12 mouse cellular contexts compared by ENCODE assay signal in the genomic region with DNA sequence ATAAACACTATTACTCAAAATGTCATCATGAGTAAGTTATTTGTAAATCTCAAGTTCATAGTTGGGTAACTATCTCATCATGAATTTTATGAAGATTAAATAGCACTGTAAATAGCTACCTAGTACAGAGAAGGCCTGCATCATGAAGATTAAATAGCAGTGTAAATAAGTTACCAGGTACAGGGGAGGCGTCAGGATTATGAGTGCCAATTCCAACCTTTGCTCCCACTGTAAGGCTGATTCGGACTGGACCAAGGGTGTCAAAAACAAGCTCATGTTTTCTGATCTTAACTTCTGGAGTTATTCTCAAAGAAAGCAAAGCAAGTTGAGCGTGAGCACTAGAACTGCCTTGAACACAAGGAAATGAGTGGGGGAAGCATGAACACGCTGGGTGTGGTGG.
"Had no signal": no experiment of that assay in that cellular context is flagged by ENCODE, and none has a peak within 500 bp of the region (broad histone marks: within the 10 kb centered on the region; RNA-seq: fewer than 3 reads in every experiment).

No protein-coding gene starts in this region.

- H3K4me1 ChIP-seq: limb, embryonic 13.5 days; lung, embryonic 15.5 days; megakaryocyte, embryonic 14.5 days; midbrain, embryonic 15.5 days; neural tube, embryonic 12.5 days had no signal

- H3K4me2 ChIP-seq: limb, embryonic 13.5 days; liver, embryonic 11.5 days; lung, embryonic 15.5 days; midbrain, embryonic 11.5 days; midbrain, embryonic 15.5 days; neural tube, embryonic 12.5 days had no signal

- H3K9ac ChIP-seq: limb, embryonic 13.5 days; lung, embryonic 15.5 days; midbrain, embryonic 15.5 days; neural tube, embryonic 12.5 days had no signal

- H3K4me3 ChIP-seq: limb, embryonic 13.5 days; lung, embryonic 15.5 days; megakaryocyte, embryonic 14.5 days; midbrain, embryonic 15.5 days; neural tube, embryonic 12.5 days had no signal

- H3K27me3 ChIP-seq: limb, embryonic 13.5 days; lung, embryonic 15.5 days; megakaryocyte, embryonic 14.5 days; midbrain, embryonic 15.5 days; neural tube, embryonic 12.5 days had no signal

- H3K27ac ChIP-seq: limb, embryonic 13.5 days; lung, embryonic 15.5 days; macrophage; midbrain, embryonic 15.5 days; neural tube, embryonic 12.5 days had no signal

- H3K36me3 ChIP-seq: limb, embryonic 13.5 days; lung, embryonic 15.5 days; midbrain, embryonic 15.5 days; neural tube, embryonic 12.5 days had no signal

- ATAC-seq: midbrain, embryonic 15.5 days had no signal

- DNase-seq: left cerebral cortex, postnatal 4 days; lung, postnatal 14 days; thymus, adult 18-20 months; thymus, postnatal 14 days had no signal

- H3K9me3 ChIP-seq: limb, embryonic 13.5 days; lung, embryonic 15.5 days; midbrain, embryonic 15.5 days; neural tube, embryonic 12.5 days had no signal
